Mouse (Mus musculus): Measurements from ENCODE around the gene Tulp3.

DNA sequence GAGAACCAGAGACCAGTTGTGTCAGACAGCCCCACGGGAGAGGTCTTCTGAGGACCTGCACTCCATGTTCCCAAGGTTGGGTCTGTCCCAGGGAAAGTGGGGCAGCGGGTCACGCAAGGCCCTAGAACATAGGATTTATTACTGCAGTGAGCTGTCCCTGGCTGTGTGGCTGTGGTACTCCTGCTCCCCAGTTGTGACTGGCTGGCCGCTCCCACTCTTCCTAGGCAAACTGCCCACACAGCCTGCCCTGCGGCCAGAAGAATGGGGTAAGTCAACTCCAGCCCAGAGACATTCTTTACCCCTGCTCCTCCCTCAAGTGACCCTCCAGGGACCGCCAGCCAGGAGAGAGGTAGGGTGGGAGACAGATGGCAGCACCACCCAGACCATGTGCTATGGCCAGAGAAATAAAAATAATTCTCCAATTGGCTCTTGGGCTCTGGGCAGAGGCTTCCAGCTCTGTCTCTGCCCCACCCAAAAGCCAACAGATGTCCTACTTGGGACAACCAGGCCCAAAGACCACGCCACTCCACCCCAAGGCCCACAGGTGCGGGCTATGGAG, 80.1 kb downstream of the Tulp3 start:
- TF ChIP-seq CTCF (IDR thresholded peaks at IDR 0.05; ENCODE audit: borderline replicate concordance, insufficient read depth, low read depth, low read length) (no peak), POLR2A (IDR thresholded peaks at IDR 0.05; ENCODE audit: borderline replicate concordance, insufficient read depth, low read length) (no peak)
